Mouse (Mus musculus) cortical plate, adult 2 months (tissue): Measurements from ENCODE around the gene Cdkn1c.

ENCODE experiments used
- CTCF ChIP-seq: fragments of 200-500 bp; IDR thresholded peaks from 2 replicates; pipeline ENCODE4 v1.5.1; 2011; ENCODE audit warnings: mild to moderate bottlenecking, control low read depth, low read length; ENCODE audit not compliant: insufficient read depth; ENCODE audit errors: extremely low read depth
- POLR2A ChIP-seq: fragments of 200-500 bp; IDR thresholded peaks from 2 replicates; pipeline ENCODE4 v1.6.1; 2011; ENCODE audit warnings: mild to moderate bottlenecking, low read length, control low read depth; ENCODE audit not compliant: insufficient read depth; ENCODE audit errors: extremely low read depth

GRCm38 (mm10) chr7:143463865-143464415 is 3.1 kb upstream of the Cdkn1c start:
- TF ChIP-seq POLR2A (no peak), CTCF (peak; percentile 82)
